In the genomic region with DNA sequence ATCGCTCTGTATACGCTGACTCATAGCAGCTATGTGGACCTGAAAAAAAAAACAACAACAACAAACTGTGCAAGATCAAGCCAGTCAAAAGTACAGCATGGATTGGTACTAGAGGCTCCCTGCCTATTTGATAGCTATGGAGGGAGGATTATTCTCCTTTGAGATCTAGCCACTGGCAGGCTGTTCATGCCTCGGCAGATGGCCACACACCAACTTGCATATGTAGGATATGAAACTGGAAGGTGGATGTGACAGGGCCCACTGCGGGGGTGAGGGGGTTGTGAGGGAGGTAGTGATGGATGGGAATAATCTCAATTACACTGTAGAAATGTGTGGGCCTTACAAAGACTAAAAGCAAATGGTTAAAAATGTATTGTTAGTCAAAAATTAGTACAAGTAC, we compare ENCODE assay signal across 6 mouse cellular contexts.
"Had no signal": no experiment of that assay in that cellular context is flagged by ENCODE, and none has a peak within 500 bp of the region (broad histone marks: within the 10 kb centered on the region; RNA-seq: fewer than 3 reads in every experiment).

No protein-coding gene starts in this region.

- DNase-seq: kidney, adult 2 months; kidney, postnatal 14 days; lung, adult 18-20 months; retina, postnatal 1 day; spleen, adult 18-20 months; thymus, postnatal 36 days had no signal
